In the genomic region with DNA sequence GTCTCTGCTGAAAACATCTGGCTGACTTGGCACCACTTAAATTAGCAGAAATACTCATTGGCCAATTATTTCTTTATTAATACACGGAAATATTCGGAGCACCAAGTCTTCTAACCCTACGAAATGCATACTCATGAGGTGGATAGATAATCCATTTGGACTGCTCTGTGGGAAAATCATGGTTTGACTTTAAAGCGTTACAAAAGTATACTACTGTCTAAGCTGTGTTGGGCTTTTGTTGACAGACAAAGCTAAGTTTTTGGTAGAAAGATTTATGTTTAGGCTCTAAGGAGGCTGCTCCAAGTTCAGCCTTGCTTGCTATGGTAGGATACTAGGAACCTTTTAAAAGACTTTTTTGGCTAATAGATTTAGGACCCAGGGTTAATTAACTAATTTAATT, we compare ENCODE assay signal across 20 mouse cellular contexts.
DNase-seq lines count a peak whose midpoint lies in the region; ATAC-seq and TF ChIP-seq lines count a peak whose summit lies in the region.
"Had no signal": no experiment of that assay in that cellular context is flagged by ENCODE, and none has a peak within 500 bp of the region (broad histone marks: within the 10 kb centered on the region; RNA-seq: fewer than 3 reads in every experiment).

No protein-coding gene starts in this region.

- 0 out of 2 replicates have a peak overlapping the region, but pooled peaks have one; percentile 10 for H3K27ac ChIP-seq in heart, embryonic 10.5 days
- no peak overlapping the region for H3K27ac ChIP-seq in heart, embryonic 12.5 days (ENCODE audit: poor library complexity, severe bottlenecking)
- H3K27ac ChIP-seq in lung, embryonic 15.5 days = peak overlapping the region; percentile 71
- peak overlapping the region; percentile 21; the same call in 1 of the 2 replicates for H3K27ac ChIP-seq in stomach, embryonic 14.5 days (ENCODE audit: low read length)
- H3K27ac ChIP-seq in stomach, postnatal 0 days (replicated peaks) = no peak overlapping the region
- H3K27ac ChIP-seq: forebrain, embryonic 10.5 days; forebrain, embryonic 13.5 days; hindbrain, embryonic 12.5 days; hindbrain, embryonic 15.5 days had no signal

- H3K36me3 ChIP-seq in heart, embryonic 10.5 days = no peaks in the 10 kb centered on the region
- H3K36me3 ChIP-seq in heart, embryonic 12.5 days = no peaks in the 10 kb centered on the region
- H3K36me3 ChIP-seq in lung, embryonic 15.5 days = no peaks in the 10 kb centered on the region
- H3K36me3 ChIP-seq in stomach, embryonic 14.5 days (ENCODE audit: control insufficient read depth, insufficient read depth, low read length) = no peaks in the 10 kb centered on the region
- no peaks in the 10 kb centered on the region for H3K36me3 ChIP-seq in stomach, postnatal 0 days (ENCODE audit: control insufficient read depth, insufficient read depth, low read length)
- H3K36me3 ChIP-seq: forebrain, embryonic 10.5 days; hindbrain, embryonic 12.5 days; hindbrain, embryonic 15.5 days had no signal

- H3K4me1 ChIP-seq in heart, embryonic 10.5 days = peaks cover 6% of the 10 kb centered on the region; the same call in 1 of the 2 replicates
- H3K4me1 ChIP-seq in heart, embryonic 12.5 days (replicated peaks) = no peaks in the 10 kb centered on the region
- H3K4me1 ChIP-seq in lung, embryonic 15.5 days = peaks cover 19% of the 10 kb centered on the region
- peaks cover 16% of the 10 kb centered on the region; the same call in 1 of the 2 replicates for H3K4me1 ChIP-seq in stomach, embryonic 14.5 days (ENCODE audit: control insufficient read depth, insufficient read depth, low read length)
- H3K4me1 ChIP-seq in stomach, postnatal 0 days (replicated peaks; ENCODE audit: control insufficient read depth, insufficient read depth) = no peaks in the 10 kb centered on the region
- H3K4me1 ChIP-seq: forebrain, embryonic 13.5 days; hindbrain, embryonic 12.5 days; hindbrain, embryonic 15.5 days had no signal

- TF ChIP-seq CTCF in stomach, postnatal 0 days (IDR thresholded peaks at IDR 0.05; ENCODE audit: low read depth) = no peak

- TF ChIP-seq EP300 in stomach, postnatal 0 days (optimal IDR thresholded peaks at IDR 0.05) = no peak

- H3K4me3 ChIP-seq in heart, embryonic 10.5 days = no peak overlapping the region
- H3K4me3 ChIP-seq in heart, embryonic 12.5 days = no peak overlapping the region
- no peak overlapping the region for H3K4me3 ChIP-seq in lung, embryonic 15.5 days
- no peak overlapping the region for H3K4me3 ChIP-seq in stomach, embryonic 14.5 days (ENCODE audit: low read depth, low read length)
- no peak overlapping the region for H3K4me3 ChIP-seq in stomach, postnatal 0 days (ENCODE audit: low read depth, low read length)
- H3K4me3 ChIP-seq: forebrain, embryonic 10.5 days; forebrain, embryonic 13.5 days; hindbrain, embryonic 12.5 days; hindbrain, embryonic 15.5 days had no signal

- no peaks in the 10 kb centered on the region for H3K9me3 ChIP-seq in heart, embryonic 10.5 days
- H3K9me3 ChIP-seq in heart, embryonic 12.5 days (replicated peaks) = 0 out of 2 replicates have a peak, but pooled peaks cover 5% of the 10 kb centered on the region
- H3K9me3 ChIP-seq in lung, embryonic 15.5 days = no peaks in the 10 kb centered on the region
- H3K9me3 ChIP-seq in stomach, embryonic 14.5 days (ENCODE audit: control insufficient read depth, low read depth, low read length) = no peaks in the 10 kb centered on the region
- no peaks in the 10 kb centered on the region for H3K9me3 ChIP-seq in stomach, postnatal 0 days (ENCODE audit: control insufficient read depth, low read length)
- H3K9me3 ChIP-seq: forebrain, embryonic 10.5 days; forebrain, embryonic 13.5 days; hindbrain, embryonic 12.5 days; hindbrain, embryonic 15.5 days had no signal

- H3K27me3 ChIP-seq in heart, embryonic 10.5 days (ENCODE audit: insufficient read depth, poor library complexity, severe bottlenecking) = no peaks in the 10 kb centered on the region
- no peaks in the 10 kb centered on the region for H3K27me3 ChIP-seq in heart, embryonic 12.5 days (replicated peaks)
- no peaks in the 10 kb centered on the region for H3K27me3 ChIP-seq in lung, embryonic 15.5 days
- no peaks in the 10 kb centered on the region for H3K27me3 ChIP-seq in stomach, embryonic 14.5 days (ENCODE audit: control insufficient read depth, insufficient read depth, low read length)
- no peaks in the 10 kb centered on the region for H3K27me3 ChIP-seq in stomach, postnatal 0 days (ENCODE audit: control insufficient read depth, insufficient read depth, low read length)
- H3K27me3 ChIP-seq: forebrain, embryonic 13.5 days; hindbrain, embryonic 12.5 days; hindbrain, embryonic 15.5 days had no signal

- no peak for DNase-seq in heart, embryonic 10.5 days (ENCODE audit: low spot score)
- DNase-seq in lung, postnatal 4 days = no peak
- no peak for DNase-seq in stomach, postnatal 0 days (ENCODE audit: low spot score)
- DNase-seq: adrenal gland, adult 2 months; adrenal gland, postnatal 14 days; cerebellum, adult 11 months; cerebellum, adult 2 months; cerebellum, adult 9-11 months; cerebellum, postnatal 25 days; gastrocnemius, postnatal 10 days; gastrocnemius, postnatal 36 days had no signal

- ATAC-seq in heart, embryonic 12.5 days (ENCODE audit: insufficient number of reproducible peaks, low FRiP score) = no peak
- ATAC-seq in lung, embryonic 15.5 days (ENCODE audit: borderline replicate concordance, extremely low read depth, low FRiP score, low TSS enrichment) = no peak; the same call in 1 of the 2 replicates
- no peak for ATAC-seq in stomach, embryonic 14.5 days (ENCODE audit: insufficient number of reproducible peaks, insufficient read depth, low FRiP score, low read depth)
- ATAC-seq in stomach, postnatal 0 days (ENCODE audit: low FRiP score, low TSS enrichment) = no peak
- ATAC-seq: CD4-positive, CD25-positive, alpha-beta regulatory T cell, adult 4 months; forebrain, embryonic 13.5 days; forebrain, embryonic 16.5 days had no signal

- no peak overlapping the region for H3K9ac ChIP-seq in heart, embryonic 12.5 days
- no peak overlapping the region for H3K9ac ChIP-seq in lung, embryonic 15.5 days
- H3K9ac ChIP-seq in stomach, embryonic 14.5 days (replicated peaks; ENCODE audit: low read depth, low read length) = no peak overlapping the region
- no peak overlapping the region for H3K9ac ChIP-seq in stomach, postnatal 0 days (ENCODE audit: low read length)
- H3K9ac ChIP-seq: forebrain, embryonic 13.5 days; hindbrain, embryonic 12.5 days; hindbrain, embryonic 15.5 days had no signal

- H3K4me2 ChIP-seq in heart, embryonic 12.5 days = no peak overlapping the region
- no peak overlapping the region for H3K4me2 ChIP-seq in lung, embryonic 15.5 days
- H3K4me2 ChIP-seq in stomach, embryonic 14.5 days (replicated peaks; ENCODE audit: low read depth, low read length) = no peak overlapping the region
- no peak overlapping the region for H3K4me2 ChIP-seq in stomach, postnatal 0 days (replicated peaks; ENCODE audit: low read depth)
- H3K4me2 ChIP-seq: forebrain, embryonic 13.5 days; hindbrain, embryonic 12.5 days; hindbrain, embryonic 15.5 days had no signal

- WGBS in heart, embryonic 10.5 days = 84% methylated on average over 4 of the region's 4 CpGs
- 85% methylated on average over 4 of the region's 4 CpGs for WGBS in heart, embryonic 12.5 days
- WGBS in lung, embryonic 15.5 days = 34% methylated on average over 4 of the region's 4 CpGs
- WGBS in stomach, embryonic 14.5 days = 61% methylated on average over 4 of the region's 4 CpGs
- 62% methylated on average over 4 of the region's 4 CpGs for WGBS in stomach, postnatal 0 days

Comparison
In these comparisons a context has a peak if more than half of its experiments do, and no peak if none do; other contexts are left out.
1. H3K27ac ChIP-seq: peak in heart, embryonic 10.5 days (single experiment), lung, embryonic 15.5 days (single experiment) and stomach, embryonic 14.5 days (single experiment); none in heart, embryonic 12.5 days (single experiment) and stomach, postnatal 0 days (single experiment).